Mouse (Mus musculus) liver, postnatal 0 days (tissue): ENCODE results near the gene Mia3. TPM values are rescaled to one million over a fixed set of nuclear protein-coding genes. Genes with fewer than 3 reads are reported as not detected.
A peak's percentile ranks its signal among the peaks of the same experiment; 100 is the strongest.
"Not testable (repeated sequence)": the region's sequence is repeated elsewhere in the genome, so short reads cannot be mapped to it uniquely, and the experiment has no call there.

Experiments used
- ATAC-seq: fragments of 200-750 bp; cut with Nextera tagmentation; 2 replicates; pipeline ENCODE4 v1.8.0; 2017; ENCODE audit warnings: mild to moderate bottlenecking, moderate library complexity
- DNase-seq: peaks from one replicate; pipeline ENCODE4 v3.0.0-alpha.2; 2016
- H3K27ac ChIP-seq: fragments of 300-500 bp; sonication (generic); 2 replicates; pipeline ENCODE4 v1.5.1; 2014; ENCODE audit warnings: antibody characterized with exemption, moderate library complexity, mild to moderate bottlenecking, low read depth
- H3K27me3 ChIP-seq: fragments of 300-500 bp; sonication (generic); 2 replicates; pipeline ENCODE4 v1.6.1; 2014; ENCODE audit warnings: low read length, control low read depth, mixed read lengths; ENCODE audit not compliant: insufficient read depth
- H3K36me3 ChIP-seq: fragments of 300-500 bp; sonication (generic); replicated peaks from 2 replicates; pipeline ENCODE4 v1.6.1; 2014; ENCODE audit warnings: mild to moderate bottlenecking, control low read depth, low read length, moderate library complexity, mixed read lengths; ENCODE audit not compliant: insufficient read depth
- H3K4me1 ChIP-seq: fragments of 300-500 bp; sonication (generic); 2 replicates; pipeline ENCODE4 v1.6.1; 2014; ENCODE audit warnings: antibody characterized with exemption, mild to moderate bottlenecking, control low read depth; ENCODE audit not compliant: insufficient read depth
- H3K4me2 ChIP-seq: fragments of 300-500 bp; sonication (generic); 2 replicates; pipeline ENCODE4 v1.6.1; 2014; ENCODE audit warnings: low read depth, mild to moderate bottlenecking, low read length, moderate library complexity, mixed read lengths
- H3K4me3 ChIP-seq: fragments of 300-500 bp; sonication (generic); 2 replicates; pipeline ENCODE4 v1.5.1; 2014; ENCODE audit warnings: low read depth, low read length
- H3K9ac ChIP-seq: fragments of 300-500 bp; sonication (generic); replicated peaks from 2 replicates; pipeline ENCODE4 v1.6.1; 2014; ENCODE audit warnings: mild to moderate bottlenecking, moderate library complexity
- H3K9me3 ChIP-seq: fragments of 300-500 bp; sonication (generic); 2 replicates; pipeline ENCODE4 v1.6.1; 2016; ENCODE audit warnings: mild to moderate bottlenecking, control low read depth, low read length, mixed read lengths
- CTCF ChIP-seq: sonication (generic); IDR thresholded peaks from 2 replicates; pipeline ENCODE4 v1.5.1; 2016; ENCODE audit warnings: antibody characterized with exemption, low read depth
- EP300 ChIP-seq: IDR thresholded peaks from 2 replicates; pipeline ENCODE4 v1.6.1; 2016; ENCODE audit warnings: antibody characterized with exemption, low read depth, mild to moderate bottlenecking
- WGBS: fragments of 180-500 bp; shearing (Covaris S2); extraction: QIAGEN DNeasy Blood & Tissue Kit; methylation state at CpG from one replicate; pipeline ENCODE4 v1.1.7; 2014; ENCODE audit not compliant: insufficient replicate concordance; 5-methylcytosine and 5-hydroxymethylcytosine counted together
- polyA plus RNA-seq: library from polyadenylated mRNA; unstranded; fragments of >200 nt; fragmentation: Nextera tagmentation; extraction: Ambion mirVana; gene quantifications from 2 replicates; pipeline ENCODE4 v1.2.1, GENCODE M21; 2015

Mia3 gene
- polyA plus RNA-seq, 1 experiment from 2014 or later, result 30.0 TPM

- DNase-seq (no peak), ATAC-seq (no peak)
- no peak overlapping the region for H3K9ac ChIP-seq
- TF ChIP-seq CTCF (no peak), EP300 (no peak)
- H3K27ac ChIP-seq, result no peak overlapping the region
- H3K9me3 ChIP-seq, result peaks cover 3% of the 10 kb centered on the region; the same call in 1 of the 2 replicates
- WGBS, result 94% methylated on average over 2 of the region's 2 CpGs
- no peak overlapping the region for H3K4me2 ChIP-seq
- H3K27me3 ChIP-seq, result no peaks in the 10 kb centered on the region
- H3K4me3 ChIP-seq, result no peak overlapping the region
- peaks cover 60% of the 10 kb centered on the region for H3K36me3 ChIP-seq
- no peaks in the 10 kb centered on the region for H3K4me1 ChIP-seq
Observed at GRCm38 (mm10) chr1:183323923-183324322, 45.4 kb downstream of the Mia3 start.

GRCm38 (mm10) chr1:183322496-183322895, 46.9 kb downstream of the Mia3 start:
- not testable (repeated sequence) for DNase-seq, H3K4me3 ChIP-seq, ATAC-seq, H3K4me2 ChIP-seq, H3K4me1 ChIP-seq, H3K9me3 ChIP-seq, H3K27ac ChIP-seq, H3K9ac ChIP-seq, H3K27me3 ChIP-seq
- peaks cover 59% of the 10 kb centered on the region for H3K36me3 ChIP-seq
- WGBS, result 65% methylated on average over 5 of the region's 5 CpGs

GRCm38 (mm10) chr1:183320708-183321107, 48.6 kb downstream of the Mia3 start:
- ATAC-seq, result peak; percentile 21; the same call in 1 of the 2 replicates
- TF ChIP-seq CTCF (no peak), EP300 (no peak)
- Histone ChIP-seq H3K4me3 (no peak overlapping the region), H3K4me2 (no peak overlapping the region), H3K9me3 (peaks cover 3% of the 10 kb centered on the region; the same call in 1 of the 2 replicates), H3K27ac (no peak overlapping the region), H3K36me3 (peaks cover 57% of the 10 kb centered on the region), H3K27me3 (no peaks in the 10 kb centered on the region), H3K4me1 (no peaks in the 10 kb centered on the region), H3K9ac (no peak overlapping the region)
- DNase-seq, result no peak
- WGBS, result 41% methylated on average over 3 of the region's 3 CpGs

- WGBS, result 85% methylated on average over 2 of the region's 2 CpGs
Observed at GRCm38 (mm10) chr1:183315783-183316182, 53.6 kb downstream of the Mia3 start.

GRCm38 (mm10) chr1:183312076-183312475, 57.3 kb downstream of the Mia3 start:
- Histone ChIP-seq H3K9ac (no peak overlapping the region), H3K4me2 (no peak overlapping the region), H3K9me3 (no peaks in the 10 kb centered on the region), H3K27me3 (no peaks in the 10 kb centered on the region), H3K36me3 (peaks cover 31% of the 10 kb centered on the region), H3K4me1 (no peaks in the 10 kb centered on the region), H3K4me3 (no peak overlapping the region), H3K27ac (no peak overlapping the region)
- DNase-seq (no peak), ATAC-seq (peak; percentile 80)
- WGBS, result 76% methylated on average over 2 of the region's 2 CpGs
- TF ChIP-seq CTCF, result no peak
- no peak for TF ChIP-seq EP300

More at GRCm38 (mm10) chr1:183315783-183316182, 53.6 kb downstream of the Mia3 start:
- ATAC-seq, result no peak
- peak; percentile 47 for TF ChIP-seq CTCF
- no peak for TF ChIP-seq EP300
- H3K9me3 ChIP-seq, result no peaks in the 10 kb centered on the region
- H3K27me3 ChIP-seq, result no peaks in the 10 kb centered on the region
- peaks cover 52% of the 10 kb centered on the region for H3K36me3 ChIP-seq
- no peak overlapping the region for H3K4me2 ChIP-seq
- no peak overlapping the region for H3K27ac ChIP-seq
- H3K4me3 ChIP-seq, result no peak overlapping the region
- H3K4me1 ChIP-seq, result no peaks in the 10 kb centered on the region
- no peak overlapping the region for H3K9ac ChIP-seq
- no peak for DNase-seq

GRCm38 (mm10) chr1:183309601-183310000, 59.8 kb downstream of the Mia3 start:
- not testable (repeated sequence) for H3K9me3 ChIP-seq, H3K9ac ChIP-seq, H3K27me3 ChIP-seq, ATAC-seq, H3K27ac ChIP-seq, DNase-seq, H3K4me3 ChIP-seq, H3K4me1 ChIP-seq, H3K4me2 ChIP-seq
- peaks cover 23% of the 10 kb centered on the region for H3K36me3 ChIP-seq
- 84% methylated on average over 2 of the region's 2 CpGs for WGBS

GRCm38 (mm10) chr1:183308476-183308875, 60.9 kb downstream of the Mia3 start:
- H3K36me3 ChIP-seq, result peaks cover 15% of the 10 kb centered on the region
- ATAC-seq, result no peak
- 88% methylated on average over 1 of the region's 1 CpGs for WGBS

More at GRCm38 (mm10) chr1:183308476-183308875, 60.9 kb downstream of the Mia3 start:
- no peak overlapping the region for H3K4me3 ChIP-seq
- DNase-seq, result no peak
- no peak overlapping the region for H3K27ac ChIP-seq
- no peak for TF ChIP-seq CTCF
- TF ChIP-seq EP300, result no peak
- no peaks in the 10 kb centered on the region for H3K9me3 ChIP-seq
- H3K9ac ChIP-seq, result no peak overlapping the region
- H3K4me1 ChIP-seq, result no peaks in the 10 kb centered on the region
- no peak overlapping the region for H3K4me2 ChIP-seq
- no peaks in the 10 kb centered on the region for H3K27me3 ChIP-seq
